Mouse (Mus musculus) 416B (cell line): ENCODE measurements around the gene Mipol1.

Experiments used
- DNase-seq: peaks from one replicate; pipeline ENCODE4 v3.0.0; 2011; ENCODE audit warnings: low read depth

Gene Mipol1

DNA sequence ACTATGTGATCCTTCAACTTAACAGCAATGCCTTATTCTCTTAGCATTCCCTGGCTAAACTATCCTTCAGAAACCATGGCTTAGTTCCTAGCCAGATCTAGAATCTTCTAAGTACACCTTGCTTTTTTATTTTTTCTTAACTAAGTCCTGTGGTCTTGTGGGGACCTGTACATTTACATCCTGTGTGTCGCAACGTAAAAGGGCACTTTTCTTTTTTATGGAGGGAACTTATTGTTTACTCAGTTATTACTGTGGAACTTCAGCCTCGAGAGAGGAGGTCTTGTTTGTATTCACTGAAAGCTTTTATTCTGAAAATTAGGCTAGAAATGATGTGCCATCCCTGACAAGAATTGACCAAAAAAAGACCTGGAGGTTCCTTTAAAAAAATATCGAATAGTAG lies 298.1 kb downstream of the Mipol1 start:
- peak; percentile 42 for DNase-seq

DNA sequence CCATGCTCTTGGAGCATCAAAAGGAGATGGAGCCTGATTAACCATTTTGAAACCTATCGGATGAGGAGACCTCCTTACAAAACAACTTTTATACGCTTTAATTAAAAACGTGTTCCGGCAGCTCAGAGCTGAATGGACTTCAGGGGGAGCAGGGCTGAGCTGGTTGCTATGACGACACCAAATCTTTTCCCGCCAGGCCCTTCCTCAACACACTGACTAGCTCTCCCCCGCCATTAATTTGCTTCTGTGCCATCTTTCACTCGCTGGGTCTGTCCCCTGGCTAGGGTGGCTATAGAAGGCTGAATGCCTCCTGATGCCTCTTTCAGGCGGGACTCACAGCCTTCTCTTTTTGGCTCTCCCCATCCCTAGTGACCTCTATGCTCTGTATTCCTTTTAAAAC lies 300.2 kb downstream of the Mipol1 start:
- DNase-seq = no peak

DNA sequence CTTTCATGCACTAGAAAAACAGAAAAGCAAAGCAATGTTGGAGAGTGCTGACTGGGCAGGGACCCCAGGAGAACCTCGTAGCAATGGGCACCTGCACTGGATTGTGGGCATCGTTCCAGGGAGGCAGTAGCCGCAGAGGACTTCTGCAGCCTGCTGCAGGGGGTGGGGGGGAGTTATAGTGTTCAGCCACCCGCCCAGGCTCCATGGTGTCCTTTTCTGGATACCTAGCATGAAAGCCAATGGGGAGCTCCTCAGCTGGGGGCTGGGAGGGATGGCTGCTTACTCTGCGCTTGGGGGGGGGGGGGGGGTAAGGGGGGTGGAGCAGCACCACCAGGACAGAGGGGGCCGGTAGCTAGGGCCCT lies 304.3 kb downstream of the Mipol1 start:
- DNase-seq = no peak

DNA sequence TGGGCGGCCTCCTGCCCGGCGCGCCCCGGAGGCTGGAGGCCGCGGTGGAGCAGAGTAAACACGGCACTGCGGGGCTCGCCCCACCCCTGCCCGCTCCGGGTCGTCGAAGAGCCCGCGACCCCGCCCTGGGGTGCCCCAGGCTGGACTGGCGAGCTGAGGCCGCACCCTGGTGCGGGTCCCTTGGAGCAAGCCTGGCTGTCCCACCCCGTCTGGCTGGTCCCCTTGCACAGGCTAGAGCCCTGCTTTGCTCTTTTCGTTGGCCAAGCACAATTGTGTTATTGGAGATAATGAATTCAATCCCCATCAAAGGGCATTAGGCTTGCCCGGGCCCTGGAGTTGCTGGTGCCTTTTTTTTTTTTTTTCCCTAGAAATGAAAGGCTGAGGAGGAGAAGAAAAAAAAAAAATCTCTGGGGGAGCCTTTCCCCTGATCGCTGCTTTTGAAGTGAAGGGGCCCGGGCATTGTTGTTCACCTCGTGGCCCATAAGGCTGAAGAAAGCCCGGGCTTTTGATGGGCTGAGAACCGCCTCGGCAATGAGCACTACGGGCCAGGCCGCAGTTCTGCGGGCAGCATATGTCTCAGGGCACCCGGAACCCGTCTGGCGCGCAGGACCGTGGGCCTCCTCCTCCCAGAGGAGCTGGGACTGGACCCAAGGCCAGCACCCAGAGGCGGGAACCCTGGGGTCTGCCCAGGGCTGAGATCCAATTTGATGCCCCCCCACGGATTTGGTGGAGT lies 304.8 kb downstream of the Mipol1 start:
- DNase-seq = no peak

- no peak for DNase-seq
Measured at GRCm38 (mm10) chr12:57536056-57536908, 306.1 kb downstream of the Mipol1 start.

DNA sequence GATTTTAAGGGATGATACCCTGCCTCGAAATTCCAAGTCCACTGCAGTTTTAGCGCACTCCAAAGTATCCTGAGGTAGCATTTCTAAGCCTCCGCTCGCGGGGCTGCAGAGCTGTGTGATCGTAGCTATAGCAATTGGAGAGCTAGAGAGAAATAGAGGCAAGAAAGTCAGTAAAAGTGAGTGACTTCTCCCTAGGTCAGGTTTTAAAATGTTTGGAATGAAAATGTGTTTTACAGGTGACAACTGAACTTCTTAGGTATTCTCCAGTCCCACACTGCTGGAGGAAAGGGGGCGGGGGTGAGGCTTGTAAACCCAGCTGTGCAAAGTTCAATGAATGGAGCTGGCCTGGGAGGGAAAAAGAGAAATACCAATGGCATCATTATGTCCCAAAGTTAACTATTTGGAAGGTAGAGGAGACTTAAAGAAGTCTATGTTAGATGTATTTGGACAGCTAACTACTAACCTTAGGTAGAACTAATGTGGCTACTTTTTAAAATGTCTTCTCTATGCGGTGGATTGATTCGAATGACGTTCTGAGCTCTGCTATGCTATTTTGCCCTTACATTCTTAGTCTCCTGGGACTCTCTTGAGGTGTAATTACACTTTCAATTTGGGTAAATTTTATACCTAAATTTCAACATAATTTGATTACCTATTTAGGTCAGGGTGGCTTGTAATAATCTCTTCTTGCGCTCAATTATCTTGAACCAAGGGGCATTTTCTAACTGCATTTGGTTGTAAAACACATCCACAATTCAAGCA lies 306.9 kb downstream of the Mipol1 start:
- no peak for DNase-seq

DNA sequence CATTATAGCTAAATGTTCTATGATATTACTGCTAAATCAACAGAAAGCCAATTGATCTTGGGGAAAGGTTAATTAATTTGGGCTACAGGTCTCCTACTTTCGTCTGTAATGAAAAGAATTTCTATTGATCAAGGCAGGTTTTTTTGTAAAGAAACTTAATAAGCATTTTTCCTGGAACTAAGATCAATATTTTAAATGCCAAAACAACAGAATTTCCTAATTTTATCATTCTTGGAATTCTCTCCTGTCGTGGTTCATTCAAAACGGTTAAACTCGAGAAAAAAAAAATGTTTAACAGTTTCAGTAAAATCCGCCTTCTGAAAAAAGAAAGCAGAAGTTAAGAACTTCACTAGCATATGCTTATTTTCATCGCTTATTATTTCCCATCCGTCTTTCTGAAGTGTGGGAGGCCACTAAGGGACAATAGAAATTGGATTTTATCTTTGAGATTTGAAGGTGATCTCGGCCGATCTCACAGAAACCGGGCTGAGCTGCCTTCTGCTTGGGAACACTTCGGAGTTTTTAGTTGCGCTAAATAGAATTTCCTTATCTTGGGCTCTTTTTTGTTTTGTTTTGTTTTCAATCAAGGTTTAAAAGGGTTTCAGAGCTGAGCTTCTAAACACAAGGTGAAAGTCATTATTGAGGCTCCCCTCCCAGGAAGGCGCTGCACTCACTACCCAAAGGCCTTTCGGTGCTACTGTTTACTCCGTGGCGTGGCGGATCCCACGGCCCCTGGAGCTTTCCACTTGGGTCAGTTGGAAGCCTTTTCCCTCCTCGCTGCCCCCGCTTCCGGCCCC lies 307.8 kb downstream of the Mipol1 start:
- no peak for DNase-seq

DNA sequence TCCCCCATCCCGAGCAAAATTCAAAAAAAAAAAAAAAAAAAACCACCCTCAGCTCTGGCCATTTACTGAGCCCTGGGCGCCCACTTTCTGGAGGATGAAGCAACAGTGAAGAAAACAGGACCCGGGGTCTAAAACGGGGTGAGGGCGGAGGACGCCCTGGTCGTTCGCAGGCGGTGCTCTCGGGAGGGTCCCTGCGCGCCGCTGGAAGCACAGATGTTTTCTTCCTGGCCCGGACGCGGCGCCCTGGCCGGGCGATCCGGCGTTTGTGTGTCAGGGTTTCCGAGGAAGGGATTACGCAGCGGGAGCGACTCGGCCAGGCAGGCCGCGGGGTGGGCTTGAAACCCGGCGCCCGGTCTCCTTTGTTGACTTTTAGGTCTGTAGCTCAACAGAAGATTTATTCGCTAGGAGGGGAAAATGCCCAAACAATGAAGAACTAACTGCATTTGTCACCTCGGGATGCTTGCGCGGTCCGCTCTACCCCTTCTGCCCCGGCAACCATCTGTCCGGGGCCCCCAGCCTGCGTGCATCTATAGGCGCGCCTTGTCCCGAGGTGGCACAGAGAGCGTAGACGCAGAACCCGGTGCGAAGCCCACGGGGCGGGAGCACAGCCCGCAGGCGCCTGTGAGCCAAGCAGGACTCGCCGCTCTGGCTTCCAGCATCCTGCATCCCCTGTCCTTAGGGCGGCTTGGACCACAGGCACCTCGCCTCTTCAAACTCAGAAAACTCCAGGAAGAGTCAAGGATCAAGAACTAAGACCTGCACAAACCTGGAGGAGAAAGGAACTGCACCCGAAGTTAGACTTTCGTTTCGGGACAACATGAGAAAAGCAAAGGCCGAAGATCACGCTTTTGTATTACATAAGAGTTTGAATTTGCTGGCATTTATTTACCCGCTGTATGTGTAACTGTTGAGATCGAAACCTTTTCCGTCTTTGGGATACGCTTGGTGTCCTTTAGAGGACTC lies 308.6 kb downstream of the Mipol1 start:
- DNase-seq = no peak

DNA sequence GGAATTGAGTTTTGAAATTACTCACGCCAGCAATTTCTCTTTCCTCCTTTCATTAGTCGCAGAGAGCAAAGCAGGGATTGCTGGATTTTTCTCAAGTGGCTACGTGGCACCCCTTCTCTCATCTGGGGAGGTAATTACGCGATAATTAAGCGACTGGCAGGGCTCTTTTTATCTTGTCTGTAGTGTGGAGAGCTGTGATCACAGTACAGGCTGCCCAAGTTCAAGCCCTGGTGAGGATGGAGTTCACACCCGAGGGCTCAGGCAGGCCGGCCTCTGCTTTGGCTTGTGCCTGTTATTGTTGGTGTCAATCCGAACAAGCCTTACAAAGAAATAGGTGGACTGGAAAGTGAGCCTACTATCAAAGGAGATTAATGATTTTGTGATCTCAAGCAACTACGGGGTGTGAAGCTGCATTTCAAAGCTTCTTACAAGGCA lies 309.3 kb downstream of the Mipol1 start:
- no peak for DNase-seq

DNA sequence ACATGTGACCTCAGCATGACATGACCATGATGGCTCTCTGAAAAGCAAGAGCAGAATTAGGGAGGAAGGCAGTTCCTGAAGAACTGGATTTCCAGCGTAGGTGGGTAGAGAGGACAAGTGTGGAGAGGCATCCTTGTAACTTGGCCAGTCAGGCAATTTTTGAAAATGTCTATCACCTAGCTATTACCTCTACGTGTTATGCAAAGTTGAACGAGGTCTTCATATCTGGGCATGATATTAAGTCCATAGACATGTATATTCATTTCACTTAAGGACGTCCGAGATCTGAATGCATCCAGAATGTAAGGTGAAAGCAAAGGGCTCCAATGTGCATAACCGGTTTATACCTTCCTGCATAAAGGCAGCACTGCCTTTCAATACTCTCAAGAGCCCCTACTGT lies 310.9 kb downstream of the Mipol1 start:
- DNase-seq = no peak

DNA sequence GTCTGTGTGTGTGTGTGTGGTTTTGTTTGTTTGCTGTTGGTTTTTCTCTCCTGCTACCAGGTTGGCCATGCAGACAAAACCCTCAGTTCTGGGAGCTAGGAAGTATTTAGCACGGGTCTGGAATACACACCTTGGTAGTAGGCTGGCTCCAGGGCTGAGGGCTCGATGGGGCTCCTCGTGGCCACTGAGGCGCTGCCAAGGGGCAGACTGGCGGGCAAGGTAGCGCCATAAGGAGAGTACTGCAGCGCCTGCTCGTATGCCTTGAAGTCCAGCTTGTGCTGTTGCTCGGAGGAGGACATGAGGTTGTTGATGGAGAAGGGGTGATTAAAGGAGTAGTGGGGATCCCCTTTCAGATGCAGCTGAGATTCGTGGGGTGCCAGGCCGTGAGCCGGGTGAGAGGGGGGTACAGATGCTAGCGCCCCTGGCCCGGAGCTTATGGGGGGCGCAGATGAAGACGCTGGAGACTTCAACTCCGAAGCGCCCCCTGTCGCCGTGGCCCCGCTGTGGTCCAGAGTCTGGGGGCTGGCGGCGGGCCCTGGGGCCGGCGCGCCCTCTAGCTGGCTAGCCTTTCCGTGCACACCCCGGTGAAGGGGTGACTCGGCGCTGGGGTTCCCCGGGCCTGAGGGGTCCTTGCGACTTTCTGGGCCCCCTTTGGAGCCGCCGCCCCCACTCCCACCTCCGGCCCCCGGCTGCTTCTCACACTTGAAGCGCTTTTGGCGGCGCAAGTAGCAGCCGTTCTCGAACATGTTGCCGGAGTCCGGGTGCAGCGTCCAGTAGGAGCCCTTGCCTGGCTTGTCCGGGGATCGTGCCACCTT lies 311.9 kb downstream of the Mipol1 start:
- no peak for DNase-seq

- no peak for DNase-seq
Measured at GRCm38 (mm10) chr12:57542746-57543626, 312.8 kb downstream of the Mipol1 start.

GRCm38 (mm10) chr12:57543627-57543991 lies 313.4 kb downstream of the Mipol1 start:
- DNase-seq = no peak

DNA sequence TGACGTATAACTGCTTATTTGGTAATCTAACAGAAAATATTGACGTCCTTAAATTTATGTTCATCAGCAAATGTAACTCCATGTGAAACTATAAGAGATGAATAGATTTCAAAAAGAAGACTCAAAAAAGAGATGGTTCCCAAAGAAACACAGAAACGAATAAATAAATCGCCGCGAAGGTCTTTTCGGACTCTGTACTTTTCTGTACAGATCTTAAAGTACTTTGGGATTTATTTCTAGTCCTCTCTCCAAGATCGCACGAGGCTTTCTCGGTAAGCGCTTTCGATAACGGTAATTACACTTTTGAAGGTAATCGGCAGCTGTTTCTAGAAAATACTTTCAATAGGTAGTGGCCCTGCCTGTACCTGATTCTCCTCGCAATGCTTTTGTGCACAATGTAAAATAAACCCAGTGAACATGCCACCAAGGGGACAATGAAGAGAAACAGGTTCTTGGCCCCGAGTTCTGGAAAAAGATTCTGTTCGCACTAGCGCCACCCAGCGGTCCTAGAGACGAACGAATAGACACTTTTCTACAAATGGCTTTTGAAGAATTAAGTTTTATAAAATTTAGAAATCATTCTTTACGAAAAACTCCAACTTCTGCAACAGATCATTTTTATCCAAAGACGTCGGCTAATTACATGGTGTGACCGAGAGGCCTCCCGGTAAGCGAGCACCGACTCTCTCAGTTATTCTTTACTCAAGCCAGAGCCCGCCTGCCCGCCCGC lies 314.6 kb downstream of the Mipol1 start:
- peak; percentile 90 for DNase-seq

- DNase-seq = peak; percentile 58
Measured at GRCm38 (mm10) chr12:57545371-57546241, 315.4 kb downstream of the Mipol1 start.
